Mouse (Mus musculus): ENCODE results near the gene Sesn2.

GRCm38 (mm10) chr4:132484231-132484630 lies 26.1 kb downstream of the Sesn2 start:
- TF ChIP-seq CTCF (conservative IDR thresholded peaks at IDR 0.05; ENCODE audit: low read length) (no peak), POU5F1 (IDR thresholded peaks at IDR 0.05; ENCODE audit: borderline replicate concordance, low read length) (no peak), NANOG (IDR thresholded peaks at IDR 0.05; ENCODE audit: borderline replicate concordance, low read length) (no peak)
